Mouse (Mus musculus) T-helper 2 cell (primary cell): ENCODE data around the gene Uggt1.

Experiments used
- in situ Hi-C: fragments of 300-600 bp; cut with MboI, MseI; formaldehyde crosslinking; loops from one replicate; pipeline ENCODE4 v1.15.1; 2025; ENCODE audit warnings: high pct_unique_total_duplicates

Uggt1 gene

DNA sequence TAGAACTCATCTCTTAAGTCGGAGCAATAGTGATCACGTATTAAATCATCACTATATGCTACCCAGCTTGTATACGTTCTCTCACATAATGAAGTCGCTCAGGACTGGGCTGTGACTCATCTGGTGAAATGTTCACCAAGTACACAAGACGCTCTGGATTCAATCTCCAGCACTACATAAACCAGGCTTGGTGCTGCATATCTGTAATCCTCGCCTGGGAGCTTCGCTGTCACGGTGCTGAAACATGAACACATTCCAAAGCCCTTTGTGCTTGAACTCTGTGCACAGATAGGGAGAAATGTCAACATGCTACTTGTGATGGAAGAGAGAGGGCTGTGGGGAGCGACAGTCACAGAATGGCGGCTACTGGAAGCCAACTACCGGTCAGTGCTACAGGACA is 52.6 kb downstream of the Uggt1 start:
- in situ Hi-C loops = no loop called here

DNA sequence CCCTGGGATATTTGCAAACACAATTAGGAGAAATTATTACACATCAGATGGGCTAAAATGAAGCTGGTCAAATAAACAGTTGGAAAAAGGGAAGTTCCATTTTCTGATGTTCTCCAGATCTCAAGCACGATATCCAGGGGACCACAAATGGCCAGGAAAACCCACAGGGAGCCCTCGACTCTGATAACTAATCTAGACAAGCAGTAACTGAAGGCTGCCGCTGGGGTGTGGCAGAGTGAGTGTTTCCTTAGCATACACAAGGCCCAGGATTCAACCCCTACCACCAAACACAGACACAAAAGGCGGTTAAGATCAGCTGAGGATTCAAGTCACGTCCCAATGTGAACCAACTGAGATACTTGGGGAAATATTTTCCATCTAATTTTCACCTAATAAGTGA is 64.5 kb downstream of the Uggt1 start:
- in situ Hi-C loops = no loop called here

DNA sequence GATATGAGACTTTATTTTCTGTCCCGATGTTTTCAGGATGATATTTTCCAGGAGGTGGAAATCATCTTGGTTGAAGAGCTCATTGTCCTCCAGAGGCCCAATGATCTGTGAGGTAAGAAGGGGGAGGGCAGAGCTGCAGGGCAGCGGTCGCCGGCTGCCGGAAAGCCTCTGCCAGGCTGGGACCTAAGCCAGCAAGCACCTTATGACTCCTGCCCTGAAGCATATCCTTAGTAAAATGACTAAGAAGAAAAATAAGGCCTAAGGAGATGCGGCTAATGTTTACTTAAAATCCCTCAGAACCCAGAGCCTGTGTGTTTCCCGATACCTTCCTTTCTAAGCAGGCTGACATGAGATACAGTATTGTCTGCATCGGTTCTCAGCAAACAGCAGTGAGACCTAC is 71.1 kb downstream of the Uggt1 start:
- in situ Hi-C loops = no loop called here

DNA sequence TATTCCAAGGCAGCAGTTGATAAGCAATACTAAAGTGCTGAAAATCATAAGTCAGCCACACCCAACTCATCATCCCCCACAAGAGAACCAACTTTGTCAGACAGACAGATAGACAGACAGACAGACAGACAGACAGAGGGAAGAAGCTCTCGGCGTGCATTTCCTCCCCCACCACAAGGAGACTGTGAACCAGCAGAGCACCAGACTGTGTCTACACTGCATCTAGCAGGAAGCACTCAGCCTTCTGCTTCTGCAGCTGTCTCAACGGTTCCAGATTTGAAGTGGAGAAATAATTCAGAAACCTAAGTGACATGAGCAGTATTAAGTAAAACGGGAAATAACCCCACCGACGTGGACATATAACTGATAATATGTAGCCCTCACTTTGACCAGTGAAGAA is 71.6 kb downstream of the Uggt1 start:
- in situ Hi-C loops = no loop called here

DNA sequence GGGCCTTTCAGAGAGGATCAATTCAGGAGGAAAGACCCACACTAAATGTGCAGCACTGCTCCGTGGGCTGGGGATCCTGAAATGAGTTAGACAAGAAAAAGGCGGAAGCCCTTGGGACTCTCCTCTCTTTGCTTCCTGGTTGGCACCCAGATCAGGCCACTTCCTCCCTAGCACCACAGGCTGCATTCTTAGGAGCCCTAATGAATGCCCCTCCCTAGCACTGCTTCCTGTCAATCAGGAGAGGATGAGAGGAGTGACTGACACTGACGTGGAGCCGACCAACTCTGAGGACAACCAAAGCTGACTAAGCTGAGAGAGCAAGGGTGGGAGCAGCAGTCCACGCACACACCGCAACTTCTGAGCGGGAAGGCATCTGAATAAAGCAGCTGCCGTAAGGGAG is 81.8 kb downstream of the Uggt1 start:
- in situ Hi-C loops = no loop called here

DNA sequence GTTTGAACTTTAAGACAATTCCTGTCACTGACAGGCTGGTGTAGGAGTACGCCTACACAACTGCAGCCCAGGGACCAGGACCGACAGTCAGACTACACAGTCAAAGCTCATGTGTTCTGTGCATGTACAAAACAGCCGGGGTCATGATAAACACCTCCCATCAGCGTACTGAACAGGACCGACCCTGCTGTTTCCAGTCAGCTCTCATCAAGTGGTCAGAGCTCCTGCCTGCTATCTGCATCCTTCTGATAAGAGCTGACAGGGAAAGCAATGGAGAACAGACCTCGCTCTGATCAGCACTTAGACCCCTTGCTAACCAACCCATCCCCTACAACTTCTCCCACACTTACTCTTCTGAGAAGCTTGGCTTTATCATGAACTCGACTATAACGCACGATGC is 83.3 kb downstream of the Uggt1 start:
- in situ Hi-C loops = no loop called here

DNA sequence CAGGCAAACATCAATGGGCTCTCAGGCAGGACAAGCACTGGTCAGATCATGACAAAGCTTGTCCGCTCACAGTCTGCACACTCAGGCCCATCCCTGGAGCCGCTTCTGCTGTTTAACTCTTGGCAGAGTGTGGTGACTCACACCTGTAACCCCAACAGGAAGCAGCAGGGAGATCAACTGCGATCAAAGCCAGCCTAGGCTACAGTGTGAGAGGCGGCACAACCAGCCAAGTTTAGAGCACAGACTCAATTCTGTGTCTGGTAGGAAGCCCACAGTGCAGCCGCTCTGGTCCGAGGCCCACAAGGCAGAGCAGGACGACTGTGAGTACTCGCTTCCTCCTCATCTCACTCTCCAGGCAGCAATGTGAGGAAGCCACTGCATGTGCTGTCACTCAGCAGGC is 84.3 kb downstream of the Uggt1 start:
- in situ Hi-C loops = no loop called here

DNA sequence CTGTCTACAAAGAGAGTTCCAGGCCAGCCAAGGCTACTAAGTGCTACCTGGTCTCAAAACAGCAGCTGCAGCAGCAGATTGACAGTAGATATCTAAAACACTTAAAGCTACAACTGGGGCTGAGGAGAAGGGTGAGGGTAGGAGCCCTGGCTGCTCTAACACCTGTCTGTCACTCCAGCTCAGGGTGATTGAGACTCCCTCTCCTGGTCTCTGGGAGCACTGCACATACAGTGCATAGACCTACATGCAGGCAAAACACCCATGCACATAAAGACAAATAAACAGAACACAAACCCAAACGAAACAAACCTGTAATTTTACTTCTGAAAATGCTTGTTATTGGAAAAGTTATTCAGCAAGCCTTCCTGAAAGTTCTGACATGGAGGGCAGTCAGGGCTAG is 95.1 kb downstream of the Uggt1 start:
- in situ Hi-C loops = no loop called here

DNA sequence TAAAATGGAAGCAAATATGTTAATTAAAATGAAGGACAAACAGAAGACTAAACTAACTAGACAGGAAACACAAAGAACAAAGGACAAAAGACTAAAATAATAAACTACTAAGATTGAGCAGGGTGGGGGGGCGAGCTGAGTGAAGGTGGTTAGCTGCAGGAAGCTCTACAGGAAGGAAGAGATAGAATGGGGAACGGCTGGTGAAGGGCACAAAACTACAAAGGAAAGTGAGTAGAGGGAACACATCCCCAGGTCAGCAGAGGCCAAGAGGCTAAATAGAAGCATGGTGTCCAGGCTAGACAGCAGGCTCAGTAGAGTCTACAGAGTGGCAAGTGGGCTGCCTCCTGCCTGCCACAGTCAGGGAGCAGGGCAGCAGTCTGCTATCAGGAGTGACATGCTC is 95.7 kb downstream of the Uggt1 start:
- in situ Hi-C loops = no loop called here

DNA sequence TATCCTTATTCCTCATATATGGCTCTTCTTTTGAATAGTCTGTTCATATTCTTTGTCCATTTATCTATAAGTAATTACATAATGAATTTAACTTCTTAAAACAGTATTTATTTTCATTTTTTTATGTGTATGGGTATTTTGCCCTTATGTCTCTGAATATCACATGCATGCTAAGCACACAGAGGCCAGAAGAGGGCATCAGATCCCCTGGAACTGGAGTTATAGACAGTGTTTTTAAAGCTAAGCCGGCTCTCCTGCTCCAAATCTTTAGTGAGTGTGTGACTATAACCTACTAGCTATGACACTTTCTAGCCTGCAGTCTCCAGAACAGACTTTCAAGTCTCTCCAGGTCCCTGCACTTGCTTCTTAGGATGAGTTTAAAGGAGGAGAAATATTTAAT is 99.5 kb downstream of the Uggt1 start:
- in situ Hi-C loops = no loop called here

DNA sequence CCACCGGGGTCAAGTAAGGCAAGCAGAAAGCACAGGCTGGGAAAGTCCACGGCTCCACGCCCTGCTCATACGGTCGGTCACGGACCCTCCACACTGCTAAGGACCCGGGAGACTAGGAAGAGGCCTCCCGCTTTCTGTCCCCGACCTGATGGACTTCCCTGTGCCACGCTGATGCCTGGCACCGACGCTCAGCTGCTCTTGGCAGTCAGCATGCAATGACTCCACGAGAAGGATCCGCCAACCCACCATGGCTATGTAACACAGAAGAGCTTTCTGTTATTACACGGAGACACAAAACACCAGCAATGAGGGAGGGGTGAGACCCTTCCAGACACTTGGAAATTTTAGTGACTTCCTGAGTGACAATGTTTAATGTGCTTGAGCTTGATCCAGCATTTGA is 104.2 kb downstream of the Uggt1 start:
- in situ Hi-C loops = no loop called here

DNA sequence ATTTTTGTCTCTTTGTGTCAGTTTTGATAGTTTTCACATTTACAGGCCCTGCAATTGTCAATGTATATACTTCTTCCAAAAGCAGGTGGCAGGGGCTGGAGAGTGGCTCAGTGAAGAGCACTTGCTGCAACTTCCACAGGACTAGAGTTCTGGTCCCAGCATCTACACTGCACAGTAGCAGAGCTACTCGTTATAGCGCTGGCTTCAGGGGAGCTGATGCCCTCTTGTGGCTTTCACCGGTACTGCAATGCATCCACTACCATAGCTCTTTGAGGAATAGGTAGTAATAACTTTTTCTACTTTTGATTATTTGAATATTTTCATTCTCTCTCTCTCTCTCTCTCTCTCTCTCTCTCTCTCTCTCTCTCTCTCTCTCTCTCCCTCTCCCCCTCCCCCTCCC is 109.9 kb downstream of the Uggt1 start:
- in situ Hi-C loops = no loop called here

DNA sequence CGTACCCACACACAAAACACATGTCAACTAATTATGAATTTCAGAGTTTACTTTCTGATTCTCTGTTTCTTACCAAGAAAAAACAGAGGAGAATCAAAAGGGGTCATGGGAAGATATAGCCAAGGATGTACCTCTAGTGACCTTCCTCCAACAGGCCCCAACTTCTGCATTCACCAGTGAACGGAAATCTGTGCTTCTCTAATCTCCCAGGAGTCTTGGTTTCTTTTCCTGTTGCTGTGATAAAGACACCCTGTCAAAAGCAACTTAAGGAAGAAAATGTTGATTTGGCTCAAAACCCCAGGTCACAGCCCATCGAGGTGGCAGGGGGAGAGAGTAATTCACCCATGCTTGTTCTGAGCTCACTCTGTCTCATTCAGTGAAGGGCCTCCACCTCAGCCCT is 110.9 kb downstream of the Uggt1 start:
- in situ Hi-C loops = no loop called here

DNA sequence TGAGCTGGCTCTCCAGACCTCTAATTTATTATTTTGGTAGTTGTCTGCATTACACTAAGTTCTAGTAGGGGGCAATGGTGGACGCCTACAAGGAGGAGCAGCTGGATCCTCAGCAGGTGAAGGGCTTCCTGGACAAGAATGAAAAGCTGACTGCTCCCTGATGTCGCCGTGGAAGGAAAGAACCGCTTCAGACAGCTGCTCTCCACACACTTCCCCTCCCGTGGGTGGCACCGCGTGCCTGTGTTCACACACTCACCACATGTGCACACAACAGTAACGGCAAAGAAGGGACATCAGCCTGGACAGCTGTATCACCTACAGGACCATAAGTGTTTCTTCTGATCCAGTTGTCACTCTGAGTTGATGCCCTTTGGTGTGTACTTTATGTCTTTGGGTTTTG is 111.5 kb downstream of the Uggt1 start:
- in situ Hi-C loops = no loop called here

DNA sequence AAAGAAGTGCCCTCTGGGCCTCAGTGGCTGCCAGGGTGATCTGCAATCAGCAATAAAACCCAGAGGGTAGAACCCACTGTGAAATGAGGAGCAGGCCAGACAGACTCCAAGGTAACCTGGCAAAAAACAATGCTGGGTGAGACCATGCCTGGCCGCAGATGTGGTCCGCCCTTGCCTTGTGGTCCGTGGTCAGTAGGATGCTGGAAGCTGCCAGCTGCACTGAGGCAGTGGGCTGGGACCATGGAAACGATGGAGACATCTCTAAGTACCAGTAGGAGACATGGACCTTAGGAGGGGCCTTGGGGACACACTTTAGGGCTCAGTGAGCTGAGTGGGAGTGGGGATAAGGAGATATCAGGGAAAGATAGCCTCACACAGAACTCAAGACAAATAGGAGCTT is 112.3 kb downstream of the Uggt1 start:
- in situ Hi-C loops = no loop called here

DNA sequence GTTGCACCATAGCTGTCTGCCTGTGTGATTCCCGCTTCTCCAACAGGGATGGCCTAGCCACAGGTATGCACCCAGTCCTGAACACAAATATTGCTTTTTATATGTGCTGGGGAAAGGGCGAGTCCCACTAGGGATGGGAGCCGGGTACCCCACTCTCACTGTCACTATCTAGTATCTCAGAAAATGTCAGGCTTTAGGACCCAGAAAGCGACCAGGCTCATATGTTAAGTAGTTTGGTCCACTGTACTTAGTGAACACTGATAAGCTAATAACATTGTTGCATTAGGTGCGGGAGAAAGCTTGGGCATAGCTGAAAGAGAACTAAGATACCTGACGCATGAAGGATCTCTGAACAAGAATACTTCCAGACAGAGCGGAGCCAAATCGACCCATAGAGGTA is 112.8 kb downstream of the Uggt1 start:
- in situ Hi-C loops = no loop called here

DNA sequence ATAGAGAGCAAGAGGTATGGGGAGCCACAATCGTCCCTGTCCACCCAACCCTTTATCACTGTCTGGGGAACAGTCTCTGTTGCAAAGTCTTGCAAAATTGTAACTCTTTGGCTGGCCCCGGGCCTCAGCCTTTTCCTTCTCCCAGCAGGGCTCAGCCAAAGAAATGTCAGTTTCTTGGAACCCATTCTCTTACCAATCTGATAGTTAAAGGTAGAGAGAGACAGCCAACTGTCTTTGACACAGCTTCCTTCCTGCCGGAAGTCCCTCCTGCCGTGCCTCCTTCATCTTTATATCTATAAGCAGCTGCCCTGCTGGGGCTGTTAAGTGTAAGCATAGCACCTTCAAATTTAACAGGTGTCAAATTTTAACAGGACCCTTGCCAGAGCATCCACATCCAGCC is 113.4 kb downstream of the Uggt1 start:
- in situ Hi-C loops = no loop called here

DNA sequence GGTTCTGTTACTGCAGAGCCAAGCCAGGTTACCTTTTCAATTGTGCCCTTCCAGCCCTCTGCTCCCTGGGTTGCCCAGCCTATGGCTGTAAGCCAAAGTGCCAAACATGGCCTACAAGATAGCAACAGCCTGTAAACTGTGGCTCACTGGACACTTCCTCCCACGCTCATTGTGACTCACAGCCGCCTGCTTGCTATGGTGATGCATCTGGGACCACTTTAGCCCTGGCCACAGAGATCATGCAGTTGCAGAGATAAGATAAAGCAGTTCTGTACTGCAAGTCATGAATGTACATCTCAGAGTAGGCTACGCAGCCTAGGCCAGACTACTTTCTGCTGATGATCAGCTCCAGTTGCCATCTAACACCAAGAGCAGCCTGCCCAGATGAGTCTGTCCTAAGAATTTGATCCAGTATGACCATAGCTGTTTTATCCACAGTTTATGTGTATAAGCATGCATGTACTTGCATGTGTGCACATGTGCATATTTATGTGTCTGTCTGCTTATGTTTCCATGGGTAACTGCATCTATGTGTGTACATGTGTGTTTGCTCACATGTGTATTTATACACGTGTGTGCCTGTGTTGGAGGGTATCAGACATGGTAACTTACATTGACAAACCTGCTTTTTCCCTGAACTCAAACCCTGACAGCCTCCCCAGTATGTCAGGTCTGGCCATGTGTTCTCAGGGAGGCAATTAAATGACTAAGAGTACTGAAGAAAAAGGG is 114.0 kb downstream of the Uggt1 start:
- in situ Hi-C loops = no loop called here

DNA sequence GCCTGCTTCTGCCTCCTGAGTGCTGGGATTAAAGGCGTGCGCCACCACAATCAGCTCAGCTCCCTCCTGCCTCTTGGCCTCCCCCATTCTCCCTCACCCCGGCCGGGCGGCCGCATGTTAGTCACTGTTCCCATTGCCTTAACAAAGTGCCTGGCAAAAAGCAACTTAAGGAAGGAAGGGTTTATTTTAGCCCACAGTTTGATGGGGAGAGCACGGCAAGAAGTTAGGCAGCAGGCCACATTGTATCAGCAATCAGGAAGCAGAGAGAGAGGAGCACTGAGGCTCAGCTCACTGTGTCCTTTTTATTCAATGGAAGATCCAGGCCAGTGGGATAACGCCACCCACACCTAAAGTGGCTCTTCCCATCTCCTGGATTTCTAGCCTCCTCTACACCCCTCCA is 114.6 kb downstream of the Uggt1 start:
- in situ Hi-C loops = no loop called here

DNA sequence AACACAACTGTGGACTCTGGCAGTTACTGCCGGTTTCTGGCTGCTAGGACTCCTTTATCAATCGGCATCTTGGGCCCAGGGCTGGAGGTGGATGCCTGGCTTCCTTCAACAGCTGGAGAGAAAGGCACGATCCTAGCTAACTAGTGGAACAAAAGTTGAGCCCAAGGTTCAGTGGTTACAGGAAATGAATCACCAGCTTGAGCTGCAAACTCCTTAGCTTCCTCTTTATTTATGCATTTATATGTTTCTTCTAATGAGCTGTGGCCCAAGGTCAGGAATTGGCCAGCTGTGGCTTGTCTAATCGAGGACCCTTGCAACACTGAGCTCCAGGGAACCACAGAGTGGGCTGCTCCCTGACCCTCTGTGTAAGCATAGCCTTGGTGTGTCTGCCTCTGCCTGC is 115.4 kb downstream of the Uggt1 start:
- in situ Hi-C loops = no loop called here

DNA sequence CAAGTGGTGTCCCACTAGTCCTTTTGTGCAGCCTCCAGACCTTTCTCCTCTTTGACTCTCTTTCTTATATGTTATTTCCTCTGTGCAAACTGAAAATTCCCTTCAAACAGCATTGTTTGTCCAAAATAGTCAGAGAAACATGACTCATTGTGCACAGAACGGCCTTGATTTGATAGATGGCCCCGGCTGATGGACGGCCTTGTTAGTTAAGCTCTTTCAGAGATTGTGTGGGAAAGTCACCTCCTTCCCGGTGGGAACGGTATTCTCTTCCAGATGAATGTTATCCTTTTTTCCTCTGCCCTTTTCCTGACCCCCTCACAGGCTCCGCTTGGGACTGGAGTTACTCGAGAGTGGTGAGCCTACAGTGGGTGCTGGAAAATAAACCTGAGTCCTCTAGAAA is 119.4 kb downstream of the Uggt1 start:
- in situ Hi-C loops = no loop called here

DNA sequence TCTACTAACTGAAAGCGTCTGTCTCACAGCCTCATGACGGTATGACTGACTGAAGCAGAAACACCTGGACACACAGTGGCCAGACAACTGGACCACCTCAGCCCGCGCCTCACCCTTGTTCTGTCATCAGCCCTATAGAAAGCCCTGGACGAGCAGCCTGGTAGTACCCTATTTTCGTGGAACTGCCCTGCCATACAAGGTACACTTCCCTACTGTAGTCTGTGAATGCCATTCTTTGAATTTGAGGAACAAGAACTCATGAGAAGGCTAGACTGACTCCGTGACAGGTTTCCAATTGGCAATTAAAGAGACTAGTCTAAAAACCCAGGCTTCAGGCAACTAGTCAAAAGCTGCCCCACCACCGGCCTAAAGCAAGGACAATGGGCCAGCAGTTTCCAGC is 123.3 kb downstream of the Uggt1 start:
- in situ Hi-C loops = no loop called here

DNA sequence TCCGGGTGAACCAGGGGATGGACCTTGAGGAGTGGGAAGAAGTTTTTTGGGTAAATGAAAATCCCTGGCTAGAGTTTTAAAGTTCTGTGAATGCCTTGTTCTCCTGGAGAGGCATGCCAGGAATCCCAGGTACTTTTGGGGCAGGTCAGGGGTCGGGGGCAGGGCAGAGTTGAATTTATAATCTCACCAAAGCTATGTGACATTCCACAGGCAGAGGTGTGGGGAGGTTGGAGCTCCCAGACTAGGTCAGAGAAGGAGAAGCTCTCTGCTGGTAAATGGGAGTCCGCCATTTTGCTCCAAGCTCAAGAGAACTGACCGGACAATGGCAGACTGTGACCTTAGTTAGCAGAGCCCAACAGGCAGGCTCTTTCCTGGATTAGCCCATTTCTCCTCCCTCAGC is 125.1 kb downstream of the Uggt1 start:
- in situ Hi-C loops = loop anchor here (10.0 kb wide), 1 partner anchor 725 kb away; no protein-coding TSS in a partner anchor

DNA sequence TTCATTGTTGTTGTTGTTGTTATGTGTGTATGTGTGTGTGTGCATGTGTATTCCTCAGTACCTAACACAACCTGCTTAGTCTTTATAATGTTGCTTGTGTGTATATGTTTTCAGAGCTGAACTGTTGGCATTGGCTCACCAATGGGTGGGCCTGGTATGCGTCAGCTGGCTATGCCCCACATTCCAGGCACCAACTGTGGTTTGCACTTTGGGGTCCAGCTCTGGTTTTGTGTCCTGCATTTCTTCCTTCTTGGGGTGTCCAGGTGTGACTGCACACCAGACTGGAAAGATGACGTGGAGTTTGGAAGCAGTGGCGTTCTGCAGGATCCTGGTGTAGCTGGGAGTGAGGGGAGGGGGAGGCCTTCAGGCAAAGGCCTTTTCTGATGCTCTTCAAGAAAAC is 125.6 kb downstream of the Uggt1 start:
- in situ Hi-C loops = loop anchor here (10.0 kb wide), 1 partner anchor 724 kb away; no protein-coding TSS in a partner anchor
